In genomic region chr15:7203606-7204330, GRCm38 (mm10) we compare ENCODE assay signal across 7 mouse cellular contexts.
DNase-seq lines count a peak whose midpoint lies in the region; ATAC-seq lines count a peak whose summit lies in the region.

No protein-coding gene starts in this region.

- DNase-seq in adrenal gland, postnatal 14 days: peak; percentile 72
- peak; percentile 75 for DNase-seq in embryonic facial prominence, embryonic 14.5 days (ENCODE audit: low spot score)
- DNase-seq in heart, postnatal 36 days: peak; percentile 62 to 64
- no peak for DNase-seq in liver, embryonic 13.5 days
- no peak for DNase-seq in right cerebral cortex, postnatal 36 days (ENCODE audit: low spot score in 2 of 2)
- DNase-seq in frontal cortex, postnatal 36 days (ENCODE audit: low spot score in 2 of 2): no peak
- no peak for DNase-seq in layer of hippocampus, postnatal 10 days (ENCODE audit: low spot score in 2 of 2)

- ATAC-seq in embryonic facial prominence, embryonic 14.5 days (ENCODE audit: low read depth): no peak
- no peak for ATAC-seq in liver, embryonic 13.5 days (ENCODE audit: low read depth)

- no peak overlapping the region for H3K4me2 ChIP-seq in embryonic facial prominence, embryonic 14.5 days (ENCODE audit: low read depth, low read length)
- no peak overlapping the region for H3K4me2 ChIP-seq in liver, embryonic 13.5 days

- H3K4me3 ChIP-seq in embryonic facial prominence, embryonic 14.5 days (ENCODE audit: low read depth, low read length): no peak overlapping the region
- no peak overlapping the region for H3K4me3 ChIP-seq in liver, embryonic 13.5 days (replicated peaks)

- H3K36me3 ChIP-seq in embryonic facial prominence, embryonic 14.5 days (ENCODE audit: control insufficient read depth, insufficient read depth, low read length): no peaks in the 10 kb centered on the region
- no peaks in the 10 kb centered on the region for H3K36me3 ChIP-seq in liver, embryonic 13.5 days

- intact Hi-C loops in heart, postnatal 36 days (cut with DNase I): loop anchor here (5.0 kb wide), 1 partner anchor 71 kb away; no protein-coding TSS in a partner anchor

- WGBS in embryonic facial prominence, embryonic 14.5 days: 43% methylated on average over 9 of the region's 9 CpGs
- 28% methylated on average over 9 of the region's 9 CpGs for WGBS in liver, embryonic 13.5 days (ENCODE audit: insufficient replicate concordance)

- no peaks in the 10 kb centered on the region for H3K27me3 ChIP-seq in embryonic facial prominence, embryonic 14.5 days (replicated peaks; ENCODE audit: control insufficient read depth, insufficient read depth, low read length)
- H3K27me3 ChIP-seq in liver, embryonic 13.5 days: peaks cover 15% of the 10 kb centered on the region; the same call in 1 of the 2 replicates

- no peaks in the 10 kb centered on the region for H3K9me3 ChIP-seq in embryonic facial prominence, embryonic 14.5 days (ENCODE audit: control insufficient read depth, low read length)
- H3K9me3 ChIP-seq in liver, embryonic 13.5 days (replicated peaks): no peaks in the 10 kb centered on the region

- H3K9ac ChIP-seq in embryonic facial prominence, embryonic 14.5 days (ENCODE audit: low read depth, low read length): no peak overlapping the region
- no peak overlapping the region for H3K9ac ChIP-seq in liver, embryonic 13.5 days

- no peak overlapping the region; the same call in 1 of the 2 replicates for H3K27ac ChIP-seq in embryonic facial prominence, embryonic 14.5 days (replicated peaks; ENCODE audit: low read depth, low read length)
- H3K27ac ChIP-seq in liver, embryonic 13.5 days: peak overlapping the region; percentile 18; the same call in 1 of the 2 replicates

- H3K4me1 ChIP-seq in embryonic facial prominence, embryonic 14.5 days (ENCODE audit: control insufficient read depth, insufficient read depth, low read length): peaks cover 44% of the 10 kb centered on the region
- H3K4me1 ChIP-seq in liver, embryonic 13.5 days (replicated peaks): 0 out of 2 replicates have a peak, but pooled peaks cover 3% of the 10 kb centered on the region

Comparison
In these comparisons a context has a peak if more than half of its experiments do, and no peak if none do; other contexts are left out.
1. DNase-seq: peak in adrenal gland, postnatal 14 days (single experiment), embryonic facial prominence, embryonic 14.5 days (single experiment) and heart, postnatal 36 days (2 of 2); none in liver, embryonic 13.5 days (single experiment), right cerebral cortex, postnatal 36 days (0 of 2), frontal cortex, postnatal 36 days (0 of 2) and layer of hippocampus, postnatal 10 days (0 of 2).